Mouse (Mus musculus) CD8-positive naive resting alpha-beta T cell, adult 57 days (primary cell): ENCODE measurements around the gene 1700016C15Rik. TPM values are rescaled to one million over a fixed set of nuclear protein-coding genes. Genes with fewer than 3 reads are reported as not detected.

Source experiments
- total RNA-seq: library from RNA; stranded (reverse); gene quantifications from one replicate; pipeline ENCODE4 v1.2.4, GENCODE M21; 2023

The 1700016C15Rik gene
- total RNA-seq = not detected

DNA sequence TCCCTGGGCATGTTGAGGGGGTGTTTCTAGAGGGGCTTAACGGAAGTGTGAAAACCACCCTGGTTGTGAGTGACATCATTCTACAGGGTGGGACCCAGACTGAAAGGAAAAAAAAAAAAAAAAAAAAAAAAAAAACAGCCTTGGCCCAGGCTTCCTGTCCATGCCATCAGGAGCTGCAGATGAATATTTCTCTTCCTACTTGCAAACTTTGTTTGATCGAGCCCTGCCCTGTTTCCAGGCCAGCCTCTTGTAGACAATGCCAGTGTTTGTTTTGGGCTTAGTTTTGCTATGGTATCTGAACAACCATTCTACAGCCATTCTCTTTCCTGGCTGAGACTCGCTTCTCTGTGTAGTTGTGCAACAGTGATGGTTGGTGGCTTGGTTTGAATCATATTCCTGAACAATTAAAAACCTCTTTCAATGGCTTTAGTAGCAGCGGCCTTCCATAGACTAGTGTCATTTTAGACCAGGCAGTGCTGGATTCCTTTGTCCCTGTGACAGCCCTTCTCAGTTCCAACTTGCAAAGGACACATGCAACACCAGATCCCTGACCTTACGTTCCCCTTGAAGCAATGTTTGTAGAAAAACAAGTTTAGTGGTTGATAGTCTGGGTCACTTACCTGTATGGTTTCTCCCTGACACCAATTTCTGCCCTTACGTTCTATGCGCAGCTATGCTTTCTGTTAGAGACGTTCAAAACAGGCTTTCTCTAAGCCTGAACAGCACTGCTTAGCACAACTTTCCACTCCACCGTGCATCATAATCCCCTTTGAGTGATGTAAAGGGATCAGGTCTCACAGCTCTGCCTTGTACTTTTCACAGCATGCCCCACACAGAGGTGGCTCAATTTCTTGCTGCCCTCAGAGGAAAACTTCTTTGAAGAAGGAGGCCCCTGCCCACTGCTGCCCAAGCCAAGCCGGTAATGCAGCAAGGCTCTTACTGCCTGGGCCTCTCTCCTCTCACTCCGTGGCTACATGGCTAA is at the start of gene 1700016C15Rik:
1700016C15Rik (plus strand) TSS at position 772 of the 982 bp plus-strand sequence.

GRCm38 (mm10) chr1:177796193-177796939 is 66.8 kb downstream of the 1700016C15Rik start, which contains the start of gene Adss:
Adss (minus strand) TSS chr1:177796511.

Other genes with a start within 250 kb of the 1700016C15Rik start
- gene Adss, start 66.7 kb downstream of the 1700016C15Rik start, total RNA-seq = 78.8 TPM